In the genomic region with DNA sequence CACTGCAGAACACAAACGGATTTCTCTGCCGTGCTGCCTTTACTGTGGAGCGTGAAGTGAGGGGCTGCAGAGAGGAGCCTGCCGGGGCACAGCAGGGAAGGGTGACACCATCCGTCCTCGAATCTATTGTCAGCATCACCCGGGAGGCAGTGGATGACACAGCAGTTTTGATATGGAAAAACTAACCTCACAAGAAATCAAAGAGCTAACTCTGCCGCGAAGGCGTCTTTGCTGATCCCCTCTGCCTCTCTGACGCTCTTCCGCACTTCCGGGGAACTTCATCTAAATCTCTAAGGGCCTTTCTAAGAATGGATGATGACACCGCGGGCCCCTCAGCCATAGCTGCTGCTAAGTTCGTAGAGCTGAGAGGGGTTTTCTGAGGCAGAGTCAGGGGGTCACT, we compare ENCODE assay signal across 7 mouse cellular contexts. TPM values are rescaled to one million over a fixed set of nuclear protein-coding genes. Genes with fewer than 3 reads are reported as not detected.
DNase-seq lines count a peak whose midpoint lies in the region; ATAC-seq and TF ChIP-seq lines count a peak whose summit lies in the region.

No protein-coding gene starts in this region.

- H3K27me3 ChIP-seq in ES-Bruce4 (ENCODE audit: control insufficient read depth, insufficient read depth, low read length, poor library complexity, severe bottlenecking): no peaks in the 10 kb centered on the region
- 0 out of 2 replicates have a peak, but pooled peaks cover 3% of the 10 kb centered on the region for H3K27me3 ChIP-seq in hindbrain, embryonic 13.5 days
- H3K27me3 ChIP-seq in midbrain, embryonic 13.5 days: peaks cover 6% of the 10 kb centered on the region

- intact Hi-C loops in left cerebral cortex, postnatal 36 days (cut with DNase I): loop anchor here (5.0 kb wide), 2 partner anchors 73 to 157 kb away; partner anchors contain the start of gene Slc7a1

- no peak for TF ChIP-seq POLR2A in ES-Bruce4 (IDR thresholded peaks at IDR 0.05; ENCODE audit: insufficient read depth, low read length)

- no peaks in the 10 kb centered on the region for H3K9me3 ChIP-seq in ES-Bruce4 (replicated peaks; ENCODE audit: control insufficient read depth, insufficient read depth, low read length, poor library complexity, severe bottlenecking)
- no peaks in the 10 kb centered on the region for H3K9me3 ChIP-seq in hindbrain, embryonic 13.5 days
- no peaks in the 10 kb centered on the region for H3K9me3 ChIP-seq in midbrain, embryonic 13.5 days

- TF ChIP-seq CTCF in ES-Bruce4 (IDR thresholded peaks at IDR 0.05; ENCODE audit: low read depth, low read length): no peak

- H3K4me3 ChIP-seq in ES-Bruce4 (ENCODE audit: low read depth, low read length): peak overlapping the region; percentile 42
- peak overlapping the region; percentile 22 for H3K4me3 ChIP-seq in hindbrain, embryonic 13.5 days
- H3K4me3 ChIP-seq in midbrain, embryonic 13.5 days (replicated peaks): peak overlapping the region; percentile 26; the same call in 1 of the 2 replicates

- no peaks in the 10 kb centered on the region for H3K36me3 ChIP-seq in ES-Bruce4 (ENCODE audit: control insufficient read depth, insufficient read depth, low read length, poor library complexity, severe bottlenecking)
- no peaks in the 10 kb centered on the region for H3K36me3 ChIP-seq in hindbrain, embryonic 13.5 days
- no peaks in the 10 kb centered on the region for H3K36me3 ChIP-seq in midbrain, embryonic 13.5 days

- ATAC-seq in hindbrain, embryonic 13.5 days (ENCODE audit: low FRiP score): no peak
- ATAC-seq in midbrain, embryonic 13.5 days: no peak

- DNase-seq in CD4-positive, CD25-positive, alpha-beta regulatory T cell, adult 2 months (ENCODE audit: low read depth, low spot score): peak; percentile 80
- DNase-seq in spleen, postnatal 10 days (ENCODE audit: low spot score in 2 of 2): no peak
- DNase-seq in left cerebral cortex, postnatal 36 days (ENCODE audit: low spot score in 2 of 2): no peak
- no peak for DNase-seq in right cerebral cortex, postnatal 25 days

- H3K4me1 ChIP-seq in ES-Bruce4 (ENCODE audit: control insufficient read depth, insufficient read depth, low read length): peaks cover 7% of the 10 kb centered on the region
- peaks cover 29% of the 10 kb centered on the region for H3K4me1 ChIP-seq in hindbrain, embryonic 13.5 days (replicated peaks)
- peaks cover 26% of the 10 kb centered on the region for H3K4me1 ChIP-seq in midbrain, embryonic 13.5 days (replicated peaks)

- TF ChIP-seq EP300 in ES-Bruce4 (IDR thresholded peaks at IDR 0.05; ENCODE audit: insufficient read depth, low read depth, low read length): peak; percentile 77

- 2% methylated on average over 16 of the region's 16 CpGs for WGBS in hindbrain, embryonic 13.5 days
- WGBS in midbrain, embryonic 13.5 days: 3% methylated on average over 16 of the region's 16 CpGs

- peak overlapping the region; percentile 20 for H3K27ac ChIP-seq in ES-Bruce4 (ENCODE audit: insufficient read depth, low read length)
- no peak overlapping the region for H3K27ac ChIP-seq in hindbrain, embryonic 13.5 days
- H3K27ac ChIP-seq in midbrain, embryonic 13.5 days: no peak overlapping the region

- H3K9ac ChIP-seq in ES-Bruce4 (ENCODE audit: low read depth, poor library complexity, severe bottlenecking): peak overlapping the region; percentile 31
- peak overlapping the region; percentile 53 for H3K9ac ChIP-seq in hindbrain, embryonic 13.5 days
- peak overlapping the region; percentile 48; the same call in 1 of the 2 replicates for H3K9ac ChIP-seq in midbrain, embryonic 13.5 days (replicated peaks)

- H3K4me2 ChIP-seq in hindbrain, embryonic 13.5 days: peak overlapping the region; percentile 49
- H3K4me2 ChIP-seq in midbrain, embryonic 13.5 days (replicated peaks): peak overlapping the region; percentile 51

RNA-seq across cellular contexts. Expression of gene Ubl3, which starts 2.1 kb away (rescaled TPM):
- 55.8 and 58.2 TPM in 2 replicates for polyA plus RNA-seq in ES-Bruce4 (2011; ENCODE audit: insufficient read depth, insufficient read length, low read depth, missing spikeins)
- polyA plus RNA-seq in hindbrain, embryonic 13.5 days (2015; fragmentation: Nextera tagmentation; extraction: Ambion mirVana): 77.5 and 88.4 TPM in 2 replicates
- polyA plus RNA-seq in midbrain, embryonic 13.5 days (2015; fragmentation: Nextera tagmentation; extraction: Ambion mirVana): 55.3 and 69.1 TPM in 2 replicates
- 100 to 1,000 TPM; 236 to 271 TPM for total RNA-seq in left cerebral cortex, postnatal 36 days (2021)
